Comparison of ENCODE assay signal across 8 mouse cellular contexts in genomic region chr15:99259730-99260252, GRCm38 (mm10). TPM values are rescaled to one million over a fixed set of nuclear protein-coding genes. Genes with fewer than 3 reads are reported as not detected.
A peak's percentile ranks its signal among the peaks of the same experiment; 100 is the strongest.
DNase-seq lines count a peak whose midpoint lies in the region; ATAC-seq and TF ChIP-seq lines count a peak whose summit lies in the region.

No protein-coding gene starts in this region.

- no peaks in the 10 kb centered on the region for H3K27me3 ChIP-seq in heart, embryonic 11.5 days (ENCODE audit: control insufficient read depth, insufficient read depth, low read length)
- H3K27me3 ChIP-seq in kidney, embryonic 15.5 days = no peaks in the 10 kb centered on the region
- peaks cover 3% of the 10 kb centered on the region; the same call in 1 of the 2 replicates for H3K27me3 ChIP-seq in neural tube, embryonic 13.5 days

- peak overlapping the region; percentile 12; the same call in 1 of the 2 replicates for H3K27ac ChIP-seq in embryonic fibroblast, embryonic 13.5 days (ENCODE audit: insufficient read depth, low read length)
- H3K27ac ChIP-seq in heart, embryonic 11.5 days (ENCODE audit: low read depth, low read length) = no peak overlapping the region; the same call in 1 of the 2 replicates
- H3K27ac ChIP-seq in kidney, embryonic 15.5 days = peak overlapping the region; percentile 61
- no peak overlapping the region for H3K27ac ChIP-seq in neural tube, embryonic 13.5 days (replicated peaks)

- H3K36me3 ChIP-seq in heart, embryonic 11.5 days (ENCODE audit: control insufficient read depth, insufficient read depth, low read length) = no peaks in the 10 kb centered on the region
- no peaks in the 10 kb centered on the region for H3K36me3 ChIP-seq in kidney, embryonic 15.5 days
- no peaks in the 10 kb centered on the region for H3K36me3 ChIP-seq in neural tube, embryonic 13.5 days

- peak; percentile 53; the same call in 1 of the 2 replicates for ATAC-seq in heart, embryonic 11.5 days (replicated peaks; ENCODE audit: insufficient number of reproducible peaks, low FRiP score, low TSS enrichment)
- peak; percentile 71 for ATAC-seq in kidney, embryonic 15.5 days (replicated peaks; ENCODE audit: low FRiP score)
- ATAC-seq in neural tube, embryonic 13.5 days (ENCODE audit: low read depth) = peak; percentile 49; the same call in 1 of the 2 replicates

- 0 out of 2 replicates have a peak overlapping the region, but pooled peaks have one; percentile 28 for H3K9ac ChIP-seq in heart, embryonic 11.5 days (ENCODE audit: low read depth, low read length)
- H3K9ac ChIP-seq in kidney, embryonic 15.5 days = no peak overlapping the region
- no peak overlapping the region for H3K9ac ChIP-seq in neural tube, embryonic 13.5 days

- no peaks in the 10 kb centered on the region for H3K9me3 ChIP-seq in heart, embryonic 11.5 days (replicated peaks; ENCODE audit: control insufficient read depth, low read length)
- H3K9me3 ChIP-seq in kidney, embryonic 15.5 days (replicated peaks) = no peaks in the 10 kb centered on the region
- H3K9me3 ChIP-seq in neural tube, embryonic 13.5 days = no peaks in the 10 kb centered on the region

- no peak for TF ChIP-seq CTCF in embryonic fibroblast, embryonic 13.5 days (IDR thresholded peaks at IDR 0.05; ENCODE audit: borderline replicate concordance, insufficient read depth, low read length)
- no peak for TF ChIP-seq CTCF in lung, adult 2 months (IDR thresholded peaks at IDR 0.05; ENCODE audit: insufficient read depth, low read length)

- peak overlapping the region; percentile 67 for H3K4me2 ChIP-seq in heart, embryonic 11.5 days
- H3K4me2 ChIP-seq in kidney, embryonic 15.5 days = peak overlapping the region; percentile 55
- peak overlapping the region; percentile 46 for H3K4me2 ChIP-seq in neural tube, embryonic 13.5 days

- peak; percentile 78 for DNase-seq in 3134 (ENCODE audit: extremely low read depth, insufficient read length, low spot score)
- peak; percentile 25 for DNase-seq in T-cell, adult 2 months (ENCODE audit: low spot score)
- DNase-seq in lung, adult 2 months = peak; percentile 45
- peak; percentile 73 for DNase-seq in thymus, postnatal 0 days (ENCODE audit: low spot score)

- no peak overlapping the region; the same call in 1 of the 2 replicates for H3K4me3 ChIP-seq in embryonic fibroblast, embryonic 13.5 days (ENCODE audit: insufficient read depth, low read length)
- peak overlapping the region; percentile 26 for H3K4me3 ChIP-seq in heart, embryonic 11.5 days (ENCODE audit: low read depth, low read length)
- peak overlapping the region; percentile 24 for H3K4me3 ChIP-seq in kidney, embryonic 15.5 days (replicated peaks)
- peak overlapping the region; percentile 31 for H3K4me3 ChIP-seq in lung, adult 2 months (replicated peaks; ENCODE audit: extremely low read depth, low read depth, low read length)
- H3K4me3 ChIP-seq in neural tube, embryonic 13.5 days = peak overlapping the region; percentile 3; the same call in 1 of the 2 replicates

- WGBS in heart, embryonic 11.5 days (ENCODE audit: insufficient replicate concordance) = under 1% methylated on average over 9 of the region's 10 CpGs
- 1% methylated on average over 10 of the region's 10 CpGs for WGBS in kidney, embryonic 15.5 days
- WGBS in lung, adult 2 months = 2% methylated on average over 6 of the region's 10 CpGs
- WGBS in neural tube, embryonic 13.5 days = 3% methylated on average over 8 of the region's 10 CpGs

- no peaks in the 10 kb centered on the region for H3K4me1 ChIP-seq in embryonic fibroblast, embryonic 13.5 days (ENCODE audit: control insufficient read depth, insufficient read depth, low read length)
- H3K4me1 ChIP-seq in heart, embryonic 11.5 days (ENCODE audit: control insufficient read depth, insufficient read depth, low read length) = peaks cover 11% of the 10 kb centered on the region; the same call in 1 of the 2 replicates
- H3K4me1 ChIP-seq in kidney, embryonic 15.5 days = peaks cover 24% of the 10 kb centered on the region
- H3K4me1 ChIP-seq in lung, adult 2 months (ENCODE audit: control insufficient read depth, insufficient read depth, low read length) = peaks cover 6% of the 10 kb centered on the region
- H3K4me1 ChIP-seq in neural tube, embryonic 13.5 days (replicated peaks) = 0 out of 2 replicates have a peak, but pooled peaks cover 7% of the 10 kb centered on the region

- peak; percentile 51 for TF ChIP-seq POLR2A in embryonic fibroblast, embryonic 13.5 days (IDR thresholded peaks at IDR 0.05; ENCODE audit: low read depth, low read length)
- TF ChIP-seq POLR2A in lung, adult 2 months (IDR thresholded peaks at IDR 0.05; ENCODE audit: borderline replicate concordance, extremely low read depth, low read depth, low read length) = peak; percentile 41; the same call in 1 of the 2 replicates

RNA-seq across cellular contexts. Expression of gene Mcrs1, which starts 8.0 kb away (rescaled TPM):
- 24.7 and 37.2 TPM in 2 replicates for polyA plus RNA-seq in embryonic fibroblast, embryonic 13.5 days (2011; ENCODE audit: insufficient read length, low read depth, missing spikeins)
- 154 and 162 TPM in 2 replicates for polyA plus RNA-seq in heart, embryonic 11.5 days (2014; fragmentation: Nextera tagmentation; extraction: Ambion mirVana)
- 149 and 172 TPM in 2 replicates for polyA plus RNA-seq in kidney, embryonic 15.5 days (2015; fragmentation: Nextera tagmentation; extraction: Ambion mirVana)
- 59.2 and 65.6 TPM in 2 replicates for polyA plus RNA-seq in lung, adult 2 months (2012; rRNA removed)
- polyA plus RNA-seq in neural tube, embryonic 13.5 days (2015; fragmentation: Nextera tagmentation; extraction: Ambion mirVana) = 168 and 181 TPM in 2 replicates
- polyA plus RNA-seq in thymus, postnatal 0 days (2015; fragmentation: Nextera tagmentation; extraction: Ambion mirVana) = 136 and 154 TPM in 2 replicates

RNA-seq across cellular contexts. Expression of gene Prpf40b, which starts 35.1 kb away (rescaled TPM):
- 24.4 and 25.7 TPM in 2 replicates for polyA plus RNA-seq in embryonic fibroblast, embryonic 13.5 days (2011; ENCODE audit: insufficient read length, low read depth, missing spikeins)
- 34.6 and 37.4 TPM in 2 replicates for polyA plus RNA-seq in heart, embryonic 11.5 days (2014; fragmentation: Nextera tagmentation; extraction: Ambion mirVana)
- 56.4 and 66.5 TPM in 2 replicates for polyA plus RNA-seq in kidney, embryonic 15.5 days (2015; fragmentation: Nextera tagmentation; extraction: Ambion mirVana)
- polyA plus RNA-seq in lung, adult 2 months (2012; rRNA removed) = 68.1 and 76.5 TPM in 2 replicates
- 90.1 and 101 TPM in 2 replicates for polyA plus RNA-seq in neural tube, embryonic 13.5 days (2015; fragmentation: Nextera tagmentation; extraction: Ambion mirVana)
- polyA plus RNA-seq in thymus, postnatal 0 days (2015; fragmentation: Nextera tagmentation; extraction: Ambion mirVana) = 13.0 and 14.0 TPM in 2 replicates

RNA-seq across cellular contexts. Expression of gene Kcnh3, which starts 35.1 kb away (rescaled TPM):
- 0.40 TPM in 1 of 2 replicates, not detected in the other for polyA plus RNA-seq in embryonic fibroblast, embryonic 13.5 days (2011; ENCODE audit: insufficient read length, low read depth, missing spikeins)
- polyA plus RNA-seq in heart, embryonic 11.5 days (2014; fragmentation: Nextera tagmentation; extraction: Ambion mirVana) = 0.14 TPM in 1 of 2 replicates, not detected in the other
- 0.44 and 0.51 TPM in 2 replicates for polyA plus RNA-seq in kidney, embryonic 15.5 days (2015; fragmentation: Nextera tagmentation; extraction: Ambion mirVana)
- polyA plus RNA-seq in lung, adult 2 months (2012; rRNA removed) = 4.8 and 5.0 TPM in 2 replicates
- 0.74 and 0.84 TPM in 2 replicates for polyA plus RNA-seq in neural tube, embryonic 13.5 days (2015; fragmentation: Nextera tagmentation; extraction: Ambion mirVana)
- polyA plus RNA-seq in thymus, postnatal 0 days (2015; fragmentation: Nextera tagmentation; extraction: Ambion mirVana) = 20.0 and 20.8 TPM in 2 replicates

RNA-seq across cellular contexts. Expression of gene Fam186b, which starts 35.9 kb away (rescaled TPM):
- not detected in 2 replicates for polyA plus RNA-seq in embryonic fibroblast, embryonic 13.5 days (2011; ENCODE audit: insufficient read length, low read depth, missing spikeins)
- 0.17 and 0.66 TPM in 2 replicates for polyA plus RNA-seq in heart, embryonic 11.5 days (2014; fragmentation: Nextera tagmentation; extraction: Ambion mirVana)
- 0.21 and 0.43 TPM in 2 replicates for polyA plus RNA-seq in kidney, embryonic 15.5 days (2015; fragmentation: Nextera tagmentation; extraction: Ambion mirVana)
- polyA plus RNA-seq in lung, adult 2 months (2012; rRNA removed) = 0.05 TPM in 1 of 2 replicates, not detected in the other
- polyA plus RNA-seq in neural tube, embryonic 13.5 days (2015; fragmentation: Nextera tagmentation; extraction: Ambion mirVana) = 0.52 and 0.54 TPM in 2 replicates
- 0.05 and 0.08 TPM in 2 replicates for polyA plus RNA-seq in thymus, postnatal 0 days (2015; fragmentation: Nextera tagmentation; extraction: Ambion mirVana)

Comparison
In these comparisons a context has a peak if more than half of its experiments do, and no peak if none do; other contexts are left out.
1. DNase-seq: peak in every context shown above with its lines; median percentile 78 in 3134; 73 in thymus, postnatal 0 days; 45 in lung, adult 2 months; 25 in T-cell, adult 2 months.
2. H3K27ac ChIP-seq: peak in embryonic fibroblast, embryonic 13.5 days (single experiment) and kidney, embryonic 15.5 days (single experiment); none in heart, embryonic 11.5 days (single experiment) and neural tube, embryonic 13.5 days (single experiment).
3. Peak in every context shown above with its lines, with median percentiles within 50 percentile points of each other: ATAC-seq and H3K4me2 ChIP-seq.